In the genomic region with DNA sequence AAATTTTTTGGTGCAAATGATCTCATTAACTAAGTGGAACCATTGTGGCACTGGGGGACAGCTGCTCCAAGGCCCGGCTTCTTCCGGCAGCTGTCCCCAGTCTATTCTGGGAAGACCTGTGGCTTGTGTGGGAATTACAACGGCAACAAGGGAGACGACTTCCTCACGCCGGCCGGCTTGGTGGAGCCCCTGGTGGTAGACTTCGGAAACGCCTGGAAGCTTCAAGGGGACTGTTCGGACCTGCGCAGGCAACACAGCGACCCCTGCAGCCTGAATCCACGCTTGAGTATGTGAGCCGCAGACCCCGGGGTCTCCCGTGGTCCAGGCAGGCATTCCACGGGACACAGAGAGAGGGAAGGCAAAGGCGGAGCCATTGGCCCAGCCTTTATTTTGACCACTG, we compare ENCODE assay signal across 8 mouse cellular contexts. TPM values are rescaled to one million over a fixed set of nuclear protein-coding genes. Genes with fewer than 3 reads are reported as not detected.
DNase-seq lines count a peak whose midpoint lies in the region; ATAC-seq lines count a peak whose summit lies in the region.

No protein-coding gene starts in this region.

- no peaks in the 10 kb centered on the region for H3K9me3 ChIP-seq in embryonic facial prominence, embryonic 15.5 days (replicated peaks)
- H3K9me3 ChIP-seq in heart, embryonic 10.5 days = no peaks in the 10 kb centered on the region
- H3K9me3 ChIP-seq in limb, embryonic 13.5 days = no peaks in the 10 kb centered on the region
- no peaks in the 10 kb centered on the region for H3K9me3 ChIP-seq in midbrain, embryonic 14.5 days (ENCODE audit: control insufficient read depth, low read length)

- no peak overlapping the region for H3K9ac ChIP-seq in embryonic facial prominence, embryonic 15.5 days
- no peak overlapping the region for H3K9ac ChIP-seq in limb, embryonic 13.5 days
- H3K9ac ChIP-seq in midbrain, embryonic 14.5 days (replicated peaks; ENCODE audit: low read length) = no peak overlapping the region

- 7% methylated on average over 18 of the region's 18 CpGs for WGBS in embryonic facial prominence, embryonic 15.5 days
- 5% methylated on average over 18 of the region's 18 CpGs for WGBS in heart, embryonic 10.5 days
- 7% methylated on average over 18 of the region's 18 CpGs for WGBS in limb, embryonic 13.5 days
- WGBS in midbrain, embryonic 14.5 days = 5% methylated on average over 18 of the region's 18 CpGs

- H3K4me1 ChIP-seq in embryonic facial prominence, embryonic 15.5 days = peaks cover 39% of the 10 kb centered on the region
- H3K4me1 ChIP-seq in heart, embryonic 10.5 days = peaks cover 11% of the 10 kb centered on the region
- H3K4me1 ChIP-seq in limb, embryonic 13.5 days = peaks cover 17% of the 10 kb centered on the region; the same call in 1 of the 2 replicates
- H3K4me1 ChIP-seq in midbrain, embryonic 14.5 days (ENCODE audit: control insufficient read depth, insufficient read depth, low read length) = no peaks in the 10 kb centered on the region

- no peaks in the 10 kb centered on the region for H3K27me3 ChIP-seq in embryonic facial prominence, embryonic 15.5 days
- H3K27me3 ChIP-seq in heart, embryonic 10.5 days (ENCODE audit: insufficient read depth, poor library complexity, severe bottlenecking) = peaks cover 18% of the 10 kb centered on the region; the same call in 1 of the 2 replicates
- H3K27me3 ChIP-seq in limb, embryonic 13.5 days = peaks cover 11% of the 10 kb centered on the region
- no peaks in the 10 kb centered on the region for H3K27me3 ChIP-seq in midbrain, embryonic 14.5 days (ENCODE audit: control insufficient read depth, insufficient read depth, low read length)

- no peak overlapping the region; the same call in 1 of the 2 replicates for H3K4me3 ChIP-seq in embryonic facial prominence, embryonic 15.5 days (replicated peaks)
- peak overlapping the region; percentile 29 for H3K4me3 ChIP-seq in heart, embryonic 10.5 days
- no peak overlapping the region for H3K4me3 ChIP-seq in limb, embryonic 13.5 days
- no peak overlapping the region for H3K4me3 ChIP-seq in midbrain, embryonic 14.5 days (replicated peaks; ENCODE audit: low read depth, low read length)

- peak; percentile 16 for DNase-seq in cerebellum, adult 11 months
- DNase-seq in heart, embryonic 10.5 days (ENCODE audit: low spot score) = peak; percentile 94
- peak; percentile 88 for DNase-seq in kidney, adult 9 months
- DNase-seq in midbrain, embryonic 14.5 days = peak; percentile 84
- peak; percentile 56 for DNase-seq in spleen, adult 12 weeks (ENCODE audit: low spot score)

- H3K36me3 ChIP-seq in embryonic facial prominence, embryonic 15.5 days = no peaks in the 10 kb centered on the region
- H3K36me3 ChIP-seq in heart, embryonic 10.5 days = no peaks in the 10 kb centered on the region
- no peaks in the 10 kb centered on the region for H3K36me3 ChIP-seq in limb, embryonic 13.5 days
- no peaks in the 10 kb centered on the region for H3K36me3 ChIP-seq in midbrain, embryonic 14.5 days (ENCODE audit: control insufficient read depth, insufficient read depth, low read length)

- H3K4me2 ChIP-seq in embryonic facial prominence, embryonic 15.5 days (replicated peaks) = peak overlapping the region; percentile 28
- H3K4me2 ChIP-seq in limb, embryonic 13.5 days (replicated peaks) = peak overlapping the region; percentile 45
- H3K4me2 ChIP-seq in midbrain, embryonic 14.5 days (ENCODE audit: low read length) = peak overlapping the region; percentile 21

- no peak for ATAC-seq in cerebellum, adult (ENCODE audit: insufficient number of reproducible peaks, low FRiP score, low TSS enrichment)
- ATAC-seq in embryonic facial prominence, embryonic 15.5 days (ENCODE audit: insufficient number of reproducible peaks, low FRiP score, low TSS enrichment, low read depth) = peak; percentile 69; the same call in 1 of the 2 replicates
- ATAC-seq in limb, embryonic 13.5 days (ENCODE audit: low FRiP score, low read depth) = peak; percentile 21; the same call in 1 of the 2 replicates
- ATAC-seq in midbrain, embryonic 14.5 days (ENCODE audit: low FRiP score, low TSS enrichment) = peak; percentile 35; the same call in 1 of the 2 replicates

- no peak overlapping the region for H3K27ac ChIP-seq in embryonic facial prominence, embryonic 15.5 days (replicated peaks)
- 0 out of 2 replicates have a peak overlapping the region, but pooled peaks have one; percentile 32 for H3K27ac ChIP-seq in heart, embryonic 10.5 days
- no peak overlapping the region for H3K27ac ChIP-seq in limb, embryonic 13.5 days
- H3K27ac ChIP-seq in midbrain, embryonic 14.5 days (replicated peaks; ENCODE audit: low read depth, low read length) = no peak overlapping the region

RNA-seq across cellular contexts. Expression of a gene that starts 56.7 kb away (rescaled TPM):
- 8.8 and 9.4 TPM in 2 replicates for polyA plus RNA-seq in embryonic facial prominence, embryonic 15.5 days (2015; fragmentation: Nextera tagmentation; extraction: Ambion mirVana)
- polyA plus RNA-seq in heart, embryonic 10.5 days (2016; fragmentation: Nextera tagmentation; extraction: Ambion mirVana) = 22.1 and 26.0 TPM in 2 replicates
- polyA plus RNA-seq in limb, embryonic 13.5 days (2015; fragmentation: Nextera tagmentation; extraction: Ambion mirVana) = 6.7 and 6.9 TPM in 2 replicates
- 3.9 and 10.0 TPM in 2 replicates for polyA plus RNA-seq in midbrain, embryonic 14.5 days (2014; fragmentation: Nextera tagmentation; extraction: Ambion mirVana)

Comparison
In these comparisons a context has a peak if more than half of its experiments do, and no peak if none do; other contexts are left out.
1. DNase-seq: peak in every context shown above with its lines; median percentile 94 in heart, embryonic 10.5 days; 88 in kidney, adult 9 months; 84 in midbrain, embryonic 14.5 days; 56 in spleen, adult 12 weeks; 16 in cerebellum, adult 11 months.